Mouse (Mus musculus): ENCODE measurements around the gene Tmem29. TPM values are rescaled to one million over a fixed set of nuclear protein-coding genes. Genes with fewer than 3 reads are reported as not detected.

Tmem29 gene
- total RNA-seq, 2 experiments from 2014 or later = 4.1 to 5.3 TPM

Other genes starting within 250 kb of the Tmem29 start
- gene Alas2, start 88.2 kb upstream of the Tmem29 start, total RNA-seq (2021) = 100 to 1,000 TPM; 108 to 154 TPM
- gene Pfkfb1, start 129.1 kb upstream of the Tmem29 start, total RNA-seq (2021) = 10 to 100 TPM in 1 of 2 experiments, 1 to 10 TPM in 1; 9.7 to 10.4 TPM
- 10 to 100 TPM in 1 of 2 experiments, 1 to 10 TPM in 1; 8.0 to 10.6 TPM for gene Apex2, start 130.7 kb upstream of the Tmem29 start, total RNA-seq (2021)
- gene Tro, start 198.4 kb upstream of the Tmem29 start, total RNA-seq (2021) = 1 to 10 TPM; 1.1 to 1.2 TPM